27 mouse cellular contexts compared by ENCODE assay signal in genomic region chr10:21751326-21751725, GRCm38 (mm10).
"Had no signal": no experiment of that assay in that cellular context is flagged by ENCODE, and none has a peak within 500 bp of the region (broad histone marks: within the 10 kb centered on the region; RNA-seq: fewer than 3 reads in every experiment).

No protein-coding gene starts in this region.

- H3K36me3 ChIP-seq: embryonic facial prominence, embryonic 10.5 days; embryonic facial prominence, embryonic 12.5 days; embryonic facial prominence, embryonic 13.5 days; embryonic facial prominence, embryonic 15.5 days; forebrain, embryonic 10.5 days; forebrain, embryonic 12.5 days; forebrain, embryonic 15.5 days had no signal

- H3K9me3 ChIP-seq: embryonic facial prominence, embryonic 10.5 days; embryonic facial prominence, embryonic 12.5 days; embryonic facial prominence, embryonic 13.5 days; embryonic facial prominence, embryonic 15.5 days; forebrain, embryonic 10.5 days; forebrain, embryonic 12.5 days; forebrain, embryonic 13.5 days; forebrain, embryonic 15.5 days had no signal

- H3K4me2 ChIP-seq: embryonic facial prominence, embryonic 12.5 days; embryonic facial prominence, embryonic 13.5 days; embryonic facial prominence, embryonic 15.5 days; forebrain, embryonic 12.5 days; forebrain, embryonic 13.5 days; forebrain, embryonic 15.5 days had no signal

- H3K9ac ChIP-seq: embryonic facial prominence, embryonic 12.5 days; embryonic facial prominence, embryonic 13.5 days; embryonic facial prominence, embryonic 15.5 days; forebrain, embryonic 12.5 days; forebrain, embryonic 13.5 days; forebrain, embryonic 15.5 days; forebrain, postnatal 0 days had no signal

- H3K4me1 ChIP-seq: embryonic facial prominence, embryonic 15.5 days had no signal

- H3K4me3 ChIP-seq: embryonic facial prominence, embryonic 10.5 days; embryonic facial prominence, embryonic 12.5 days; embryonic facial prominence, embryonic 13.5 days; embryonic facial prominence, embryonic 15.5 days; erythroblast, embryonic 14.5 days; forebrain, embryonic 10.5 days; forebrain, embryonic 12.5 days; forebrain, embryonic 13.5 days; forebrain, embryonic 15.5 days; gastrocnemius, adult 2 months had no signal

- ATAC-seq: forebrain, embryonic 13.5 days; forebrain, embryonic 14.5 days; forebrain, embryonic 15.5 days; forebrain, embryonic 16.5 days; forebrain, postnatal 0 days had no signal

- H3K27ac ChIP-seq: embryonic facial prominence, embryonic 10.5 days; embryonic facial prominence, embryonic 12.5 days; embryonic facial prominence, embryonic 13.5 days; embryonic facial prominence, embryonic 15.5 days; forebrain, embryonic 10.5 days; forebrain, embryonic 12.5 days; forebrain, embryonic 13.5 days; forebrain, embryonic 15.5 days; gastrocnemius, adult 2 months had no signal

- DNase-seq: cerebellum, adult 2 months; cerebellum, adult 8-10 months; cerebellum, adult 9-10 months; cerebellum, adult 9-11 months; cerebellum, postnatal 10 days; cerebellum, postnatal 14 days; cerebellum, postnatal 25 days; cerebellum, postnatal 36 days; embryo, embryonic 11 days; forebrain, postnatal 0 days; gastrocnemius, adult 2 months; gastrocnemius, postnatal 10 days; gastrocnemius, postnatal 14 days; gastrocnemius, postnatal 25 days; gastrocnemius, postnatal 36 days; heart, adult 18-20 months had no signal

- H3K27me3 ChIP-seq: embryonic facial prominence, embryonic 12.5 days; embryonic facial prominence, embryonic 13.5 days; embryonic facial prominence, embryonic 15.5 days; forebrain, embryonic 12.5 days; forebrain, embryonic 13.5 days; forebrain, embryonic 15.5 days had no signal
